Mouse (Mus musculus): ENCODE data around the gene Gabarap.

GRCm38 (mm10) chr11:70038174-70038573 lies 47.2 kb downstream of the Gabarap start:
- no peak for TF ChIP-seq CTCF (IDR thresholded peaks at IDR 0.05; ENCODE audit: extremely low read depth, insufficient read depth, low read length)
- TF ChIP-seq POLR2A (IDR thresholded peaks at IDR 0.05; ENCODE audit: extremely low read depth, insufficient read depth, low read length), result no peak
